Mouse (Mus musculus) adrenal gland, adult 2 months (tissue): ENCODE data around the gene Tgfb2. TPM values are rescaled to one million over a fixed set of nuclear protein-coding genes. Genes with fewer than 3 reads are reported as not detected.

ENCODE experiments used
- DNase-seq: peaks from one replicate; pipeline ENCODE4 v3.0.0; 2021
- polyA plus RNA-seq: library from polyadenylated mRNA; depleted of rRNA; stranded (reverse); fragments of >200 nt; gene quantifications from 2 replicates; pipeline ENCODE4 v1.2.3, GENCODE M21; 2012
- total RNA-seq, 2 experiments: library from RNA; stranded (reverse); gene quantifications; 2 replicates each; pipeline ENCODE4 v1.2.3; 2021

Gene Tgfb2
- total and polyA plus RNA-seq, 3 experiments, result 1.1 to 2.6 (median 1.7) TPM

DNA sequence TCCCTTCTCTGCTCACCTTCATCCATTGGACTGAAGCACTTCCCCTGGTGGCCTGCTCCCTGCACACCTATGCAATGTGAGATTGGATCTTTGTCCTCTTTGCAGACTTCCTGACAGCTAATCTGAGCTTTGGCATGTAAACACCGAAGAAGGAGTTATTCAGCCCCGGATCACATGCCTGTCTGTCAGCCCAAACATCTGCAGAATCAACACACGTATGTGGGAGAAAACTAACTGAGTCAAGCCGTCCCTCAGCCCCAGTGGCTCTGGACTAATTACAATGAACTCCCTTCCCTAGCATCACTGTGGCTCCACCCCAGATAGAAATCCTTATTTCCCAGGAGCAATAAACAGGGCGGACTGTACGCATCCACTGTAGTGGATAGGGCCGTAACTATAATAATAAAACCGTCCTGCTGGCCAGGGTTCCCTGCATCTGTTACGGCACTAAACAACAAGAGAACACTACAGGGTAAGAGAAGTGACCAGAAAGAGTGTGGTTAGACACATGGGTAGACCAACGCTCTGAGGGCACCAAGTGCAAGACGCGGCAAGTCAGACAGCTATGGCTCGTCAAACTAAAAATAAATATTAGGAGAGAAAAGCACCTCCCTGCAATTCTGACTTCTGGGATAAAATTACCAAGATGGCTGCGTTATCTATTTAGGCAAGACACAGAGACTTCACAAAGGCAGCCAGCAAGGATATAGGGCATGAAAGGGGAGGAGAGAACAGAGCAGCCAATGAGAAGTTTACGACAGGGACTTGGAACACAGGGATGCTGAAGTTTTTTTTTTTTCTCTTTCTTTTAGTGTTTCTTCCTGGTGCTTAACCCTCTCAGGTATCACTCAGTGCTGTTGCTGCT lies 3.2 kb downstream of the Tgfb2 start:
- no peak for DNase-seq

DNA sequence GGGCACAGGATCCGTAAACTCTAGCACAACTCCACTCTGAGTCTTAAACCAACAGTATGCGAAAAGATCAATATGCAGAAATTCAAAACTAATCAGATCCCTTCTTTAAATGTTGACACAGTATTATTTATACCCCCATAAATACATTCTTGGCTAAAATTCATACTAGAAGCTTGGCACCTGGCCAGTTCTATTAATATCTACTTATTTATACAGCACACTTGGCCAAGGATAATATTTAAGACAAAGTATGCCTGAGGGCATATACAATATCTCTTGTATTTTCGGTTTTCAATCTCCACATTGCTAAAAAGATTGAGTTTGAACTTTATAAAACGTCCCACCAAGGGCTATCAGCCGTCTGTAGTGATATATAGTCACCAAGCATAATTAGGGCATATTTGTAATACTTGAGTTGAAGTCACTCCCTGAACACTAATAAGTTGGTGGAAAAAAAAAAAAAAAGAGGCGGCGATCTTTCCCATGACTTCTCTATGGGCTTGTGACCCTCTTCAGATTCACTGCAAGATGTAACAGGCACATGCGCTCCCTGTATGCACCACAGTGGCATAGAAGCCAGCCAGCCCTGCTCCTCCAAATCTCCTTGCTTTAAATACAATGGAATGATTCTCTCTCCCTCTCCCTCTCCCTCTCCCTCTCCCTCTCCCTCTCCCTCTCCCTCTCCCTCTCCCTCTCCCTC lies 4.4 kb downstream of the Tgfb2 start:
- DNase-seq, result no peak

DNA sequence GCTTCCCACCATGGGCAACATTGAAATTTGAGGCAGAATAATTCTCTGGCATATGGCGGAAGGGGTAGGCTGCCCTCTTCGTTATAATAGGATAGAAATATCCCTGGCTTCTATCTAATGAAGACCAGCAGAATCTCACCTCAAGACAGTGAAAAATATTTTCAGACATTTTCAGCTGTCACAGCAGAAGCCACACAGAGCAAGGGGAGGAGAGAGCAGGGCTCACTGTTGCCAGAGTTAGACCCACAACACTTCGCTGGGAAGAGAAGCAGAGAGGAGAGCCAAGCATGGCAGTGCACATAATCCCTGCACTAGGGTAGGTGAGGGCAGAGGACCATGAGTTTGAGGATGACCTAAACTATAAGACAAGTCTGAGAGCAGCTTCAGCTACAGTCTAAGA lies 5.3 kb downstream of the Tgfb2 start:
- no peak for DNase-seq

DNA sequence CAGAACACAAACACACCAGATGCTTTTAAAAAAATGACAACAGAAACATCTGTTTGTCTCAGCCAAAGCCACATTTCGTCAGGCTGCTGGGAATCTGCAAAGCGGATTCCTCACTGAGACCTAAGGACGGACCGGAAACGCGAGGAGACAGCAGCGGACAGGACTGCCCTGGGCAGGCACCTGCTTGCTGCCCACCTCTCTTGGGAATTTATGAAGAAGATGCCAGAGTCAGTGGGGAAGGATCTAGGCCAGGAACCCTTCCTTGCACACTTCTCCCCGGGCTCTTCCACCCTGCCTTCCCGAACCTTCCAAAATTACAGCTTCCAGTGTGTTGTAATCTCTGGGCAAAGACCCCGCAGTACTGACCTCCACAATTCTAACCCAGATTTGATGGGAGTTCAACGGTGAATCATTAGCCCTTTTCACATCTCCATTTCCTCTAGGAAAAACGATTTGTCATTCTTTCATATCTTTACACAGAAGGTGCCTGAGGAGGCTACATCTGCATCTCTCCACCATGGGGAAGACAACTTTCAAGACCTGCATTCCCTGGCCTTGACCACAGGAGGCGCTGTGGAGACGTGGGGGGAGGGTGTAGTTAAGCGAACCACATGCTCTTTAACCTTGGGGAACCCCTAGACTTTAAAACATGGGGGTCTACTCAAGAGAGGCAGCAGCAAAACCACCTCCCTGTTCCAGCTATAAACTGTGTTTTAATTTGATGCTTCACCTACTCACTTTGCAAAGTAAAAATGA lies 7.0 kb downstream of the Tgfb2 start:
- peak; percentile 34 for DNase-seq

DNA sequence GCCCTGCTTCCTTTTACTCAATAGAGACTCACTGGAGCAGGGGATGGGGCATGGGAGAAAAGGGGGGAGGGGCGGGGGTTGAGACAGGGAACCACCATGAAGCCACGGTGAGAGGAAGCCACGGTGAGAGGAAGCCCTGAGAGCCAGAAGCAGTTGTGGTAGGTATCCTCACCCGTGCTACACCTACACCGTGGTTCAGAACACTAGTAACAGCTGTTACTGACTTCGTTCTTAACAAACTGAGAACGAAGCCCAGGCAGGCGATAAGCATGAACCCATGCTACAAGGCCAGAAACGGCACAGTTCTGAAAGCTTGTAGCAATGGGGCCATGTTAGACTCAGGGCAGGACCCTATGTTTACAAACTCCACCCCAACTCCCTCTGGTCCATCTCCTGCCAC lies 9.6 kb downstream of the Tgfb2 start:
- DNase-seq, result no peak

DNA sequence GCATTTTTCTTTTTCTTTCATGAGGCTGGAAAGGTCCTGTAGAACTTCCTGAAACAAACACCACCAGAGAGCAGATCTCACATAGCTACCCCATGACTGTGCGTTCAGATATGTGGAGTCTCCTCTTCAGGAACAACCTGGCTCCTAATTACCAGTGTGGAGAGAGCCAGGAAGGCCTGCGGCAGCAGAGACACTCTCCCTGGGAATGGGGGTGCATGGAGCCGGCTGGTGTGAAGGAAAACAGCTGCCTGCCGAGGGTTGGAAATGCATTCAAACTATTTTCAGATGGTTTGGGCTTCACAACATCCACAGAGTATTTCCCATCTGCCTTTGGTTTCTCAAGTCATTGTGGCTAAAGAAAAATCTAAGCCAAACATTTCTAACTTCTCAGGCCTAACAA lies 10.4 kb downstream of the Tgfb2 start:
- no peak for DNase-seq

DNA sequence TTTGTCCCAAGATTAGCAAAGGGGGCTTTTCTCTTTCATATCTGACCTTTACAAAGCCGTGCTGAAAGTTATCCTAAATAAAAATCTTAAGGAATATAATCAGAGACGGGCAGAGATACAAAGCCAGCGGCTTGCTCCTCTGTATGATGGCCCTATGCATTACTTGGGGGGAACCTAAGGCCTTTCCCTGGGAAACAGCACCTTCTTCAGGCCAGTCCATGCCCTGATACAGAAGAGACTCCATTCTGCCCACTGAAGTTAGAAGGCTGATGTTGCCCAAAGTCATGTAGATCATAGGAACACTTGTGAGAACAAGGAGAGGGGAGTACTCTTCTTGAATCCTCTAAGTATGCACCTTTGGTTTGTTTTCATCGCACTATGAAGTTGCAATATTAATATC lies 13.4 kb downstream of the Tgfb2 start:
- DNase-seq, result no peak

DNA sequence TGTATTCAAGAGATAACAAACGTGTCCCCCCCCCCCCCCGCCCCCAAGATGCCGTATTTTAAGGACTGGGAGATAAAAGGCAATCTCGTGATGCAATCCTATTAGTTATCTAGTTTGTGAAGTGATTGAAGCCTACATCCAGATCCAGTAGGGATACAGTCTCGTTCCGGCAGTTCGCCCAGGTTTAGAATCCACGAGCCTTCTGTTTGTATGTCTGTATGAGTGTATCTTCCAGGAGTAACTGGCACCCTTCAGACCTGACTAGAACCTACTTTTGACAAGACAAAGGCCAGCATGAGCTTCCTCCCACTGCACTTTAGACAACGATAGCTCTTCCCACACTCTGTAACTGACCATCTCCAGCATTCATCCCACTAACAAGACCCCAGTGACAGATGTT lies 14.1 kb downstream of the Tgfb2 start:
- DNase-seq, result no peak

DNA sequence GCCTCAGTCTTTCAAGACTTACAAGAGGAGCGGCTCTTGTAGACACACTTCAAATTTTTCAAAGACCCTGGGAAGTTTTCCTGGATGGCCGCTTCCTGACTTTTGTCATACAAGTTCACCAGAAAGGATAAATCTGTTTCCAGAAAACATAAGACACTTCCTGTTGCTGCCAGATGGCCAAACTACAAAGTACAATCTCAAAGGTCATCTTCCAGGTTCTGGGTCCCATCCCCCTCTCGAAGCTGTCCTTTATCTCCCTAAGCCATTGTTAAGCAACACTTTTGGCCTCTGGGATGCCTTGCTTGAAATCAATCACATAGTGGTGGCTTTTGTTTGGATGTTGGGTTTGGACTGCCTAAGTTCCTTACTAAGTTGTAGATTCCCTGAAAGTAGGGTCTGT lies 21.7 kb downstream of the Tgfb2 start:
- no peak for DNase-seq

DNA sequence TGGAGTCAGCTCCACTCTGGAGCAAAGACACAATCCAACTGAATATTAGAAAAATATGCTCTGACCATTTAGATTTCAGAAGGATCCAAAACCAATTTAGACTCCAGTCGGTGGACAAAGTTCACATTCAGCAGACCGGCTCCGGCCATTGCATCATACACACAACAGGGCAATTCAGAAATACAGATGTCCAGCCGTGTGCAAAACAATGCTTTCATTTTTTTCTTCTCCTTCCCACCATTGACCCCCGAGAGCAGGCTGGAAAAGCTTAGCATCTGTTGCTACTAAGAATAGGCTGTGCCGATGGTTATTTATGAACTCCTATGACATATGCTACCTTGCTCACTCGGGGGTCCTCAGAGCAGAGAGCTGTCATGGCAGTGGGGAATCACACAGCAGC lies 23.2 kb downstream of the Tgfb2 start:
- no peak for DNase-seq

DNA sequence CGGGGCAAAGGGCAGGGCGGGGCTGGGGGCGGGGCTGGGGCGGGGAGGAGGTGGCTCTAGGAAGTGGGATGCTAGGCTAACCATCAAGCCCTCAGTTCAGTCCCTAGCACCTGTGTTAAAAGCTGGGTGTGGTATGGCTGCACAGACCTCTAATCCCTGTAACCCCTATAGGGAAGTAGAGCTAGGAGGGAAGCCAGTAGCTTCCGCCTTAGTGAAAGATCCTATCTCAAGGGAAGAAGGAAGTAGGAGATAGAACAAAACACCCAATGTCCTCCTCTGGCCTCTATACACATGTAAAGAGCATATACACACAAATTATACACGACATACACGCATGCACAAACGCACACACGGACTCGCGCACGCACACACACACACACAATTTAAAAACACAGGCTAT lies 28.2 kb downstream of the Tgfb2 start:
- DNase-seq, result no peak

DNA sequence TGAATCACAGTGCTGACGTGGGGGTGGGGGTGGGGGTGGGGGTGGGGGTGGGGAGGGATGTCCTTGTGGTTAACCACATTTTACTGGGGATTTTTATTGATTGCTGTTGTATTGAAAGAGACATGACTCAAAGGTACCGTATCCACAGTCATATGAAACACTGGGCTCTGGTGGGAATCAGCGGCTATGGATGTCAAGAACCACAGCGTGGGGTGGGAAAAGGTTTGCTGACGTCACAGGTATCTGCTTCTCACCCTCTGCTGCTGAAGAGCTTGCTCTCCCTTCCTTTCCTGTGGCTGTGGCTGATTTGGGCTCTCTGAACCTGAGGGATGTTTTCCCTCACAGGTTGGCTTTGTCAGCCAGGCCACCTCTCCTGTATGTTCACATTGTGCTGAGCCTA lies 29.6 kb downstream of the Tgfb2 start:
- no peak for DNase-seq

DNA sequence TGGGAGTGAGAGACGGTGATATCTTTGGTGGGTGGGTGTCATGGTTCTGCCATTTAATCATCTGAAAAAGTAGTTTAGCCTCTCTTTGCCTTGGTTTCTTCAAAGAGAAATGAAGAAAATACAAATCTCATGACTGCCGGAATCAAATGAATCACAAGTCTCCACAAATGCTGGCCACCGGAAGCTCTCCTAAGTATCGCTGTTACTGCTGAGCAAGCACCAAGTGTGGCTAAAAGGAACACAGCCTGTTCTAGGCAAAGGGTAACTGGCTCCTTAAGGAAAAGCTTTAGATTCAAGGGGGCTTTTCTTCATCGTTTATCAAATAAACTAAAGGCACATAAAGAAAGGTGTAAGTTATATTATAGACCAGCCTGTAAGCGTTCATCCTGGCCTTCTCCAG lies 30.5 kb downstream of the Tgfb2 start:
- DNase-seq, result no peak

DNA sequence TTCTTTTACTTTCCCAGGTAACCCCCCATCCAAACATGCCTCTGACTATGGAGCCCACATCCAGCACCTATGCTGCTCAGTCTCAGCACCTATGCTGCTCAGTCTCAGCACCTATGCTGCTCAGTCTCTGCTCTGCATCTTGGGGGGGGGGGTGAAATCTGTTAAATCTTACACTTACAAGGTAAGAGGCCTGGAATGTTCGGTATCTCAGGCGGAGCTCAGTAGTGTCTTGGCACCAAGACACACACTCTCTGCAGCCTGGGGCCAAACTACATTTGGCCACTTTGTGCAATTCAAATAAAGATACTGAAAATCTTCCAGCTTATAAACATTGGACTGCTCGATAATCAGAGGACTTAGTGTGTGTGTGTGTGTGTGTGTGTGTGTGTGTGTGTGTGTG lies 31.2 kb downstream of the Tgfb2 start:
- no peak for DNase-seq

DNA sequence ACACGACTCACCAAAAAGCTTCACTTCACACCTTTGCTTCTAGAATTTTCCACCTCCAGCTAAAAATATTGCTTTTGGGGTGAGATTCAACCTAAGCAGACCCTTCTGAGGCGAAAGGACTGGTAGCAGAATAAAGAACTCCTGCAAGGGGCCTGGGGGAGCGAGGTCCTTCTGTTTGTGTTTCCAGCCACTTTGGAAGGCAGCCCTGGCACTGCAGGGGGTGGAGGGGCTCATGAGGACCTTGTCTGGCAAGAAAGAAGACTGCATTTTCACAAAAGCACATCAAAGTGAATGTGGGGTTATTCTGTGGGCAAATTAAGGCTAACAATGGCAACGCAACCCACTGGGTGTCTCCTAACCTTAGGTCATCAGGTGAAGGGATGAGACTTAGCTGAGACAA lies 32.6 kb downstream of the Tgfb2 start:
- DNase-seq, result no peak

DNA sequence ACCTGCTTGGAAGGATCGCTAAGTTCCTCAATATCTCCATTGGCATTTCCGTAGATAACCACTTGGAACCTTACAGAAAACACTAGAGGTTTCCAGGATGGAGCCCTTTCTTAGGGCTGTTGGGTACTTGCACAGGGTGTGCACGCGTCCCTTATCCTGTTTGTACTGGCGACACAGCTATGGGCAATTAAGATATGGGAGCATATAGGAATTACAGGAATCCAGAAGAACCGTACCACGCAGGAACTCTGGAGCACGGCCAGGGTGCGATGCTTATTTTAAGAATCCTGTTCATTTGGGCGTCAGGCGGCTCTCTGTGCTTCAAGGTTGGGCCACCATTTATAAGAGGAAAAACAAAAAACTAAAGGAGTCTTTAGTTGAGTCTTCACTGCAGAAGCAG lies 42.4 kb downstream of the Tgfb2 start:
- DNase-seq, result no peak

DNA sequence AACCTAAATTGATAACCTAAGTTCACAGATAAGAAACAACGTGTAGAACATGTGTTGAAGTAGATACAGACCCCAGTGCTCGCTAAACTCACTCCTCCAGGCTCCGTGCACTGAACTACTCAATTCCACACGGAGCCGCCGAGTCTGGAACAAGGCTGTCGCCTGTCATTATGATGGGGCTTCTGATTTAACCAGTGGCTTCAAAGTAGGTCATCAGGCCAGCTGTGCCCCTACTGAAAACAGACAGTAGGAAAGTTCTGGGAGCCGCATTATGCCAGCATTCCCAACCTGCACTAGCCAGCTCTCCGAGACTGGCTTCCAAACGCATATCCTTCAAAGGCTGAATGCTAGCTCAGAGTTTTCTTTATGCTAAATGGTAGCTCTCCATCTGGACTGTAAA lies 42.8 kb downstream of the Tgfb2 start:
- no peak for DNase-seq

DNA sequence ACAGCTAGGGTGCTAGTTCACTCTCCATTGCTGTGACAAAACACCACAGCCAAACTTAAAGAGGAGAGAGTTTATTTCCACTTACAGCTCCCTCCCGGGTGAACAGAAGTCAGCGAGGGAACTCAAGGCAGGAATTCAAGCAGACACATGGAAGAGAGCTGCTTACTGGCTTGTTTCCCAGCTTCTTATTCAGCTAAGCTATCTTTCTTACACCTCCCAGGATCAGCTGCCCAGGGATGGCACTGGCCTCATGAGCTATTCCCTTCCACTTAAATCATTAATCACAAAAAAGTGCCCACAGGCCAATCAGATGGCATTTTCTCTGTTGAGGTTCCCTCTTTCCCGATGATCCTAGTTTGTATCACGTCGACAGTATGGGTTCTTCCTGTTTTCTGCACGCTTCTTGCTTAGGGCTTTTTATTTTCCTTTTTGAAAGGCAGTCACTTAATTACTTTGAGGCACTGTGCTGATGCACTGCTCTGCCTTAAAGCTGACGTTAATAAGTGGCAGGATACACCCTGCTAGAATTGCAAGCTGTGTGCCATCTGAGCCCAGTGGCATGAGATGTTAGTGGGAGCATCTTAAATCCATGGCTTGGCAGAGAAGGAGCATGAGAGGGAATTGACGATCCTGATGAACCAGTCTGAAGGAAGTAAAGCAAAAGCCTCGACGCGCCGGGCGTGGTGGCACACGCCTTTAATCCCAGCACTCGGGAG lies 44.4 kb downstream of the Tgfb2 start:
- no peak for DNase-seq

DNA sequence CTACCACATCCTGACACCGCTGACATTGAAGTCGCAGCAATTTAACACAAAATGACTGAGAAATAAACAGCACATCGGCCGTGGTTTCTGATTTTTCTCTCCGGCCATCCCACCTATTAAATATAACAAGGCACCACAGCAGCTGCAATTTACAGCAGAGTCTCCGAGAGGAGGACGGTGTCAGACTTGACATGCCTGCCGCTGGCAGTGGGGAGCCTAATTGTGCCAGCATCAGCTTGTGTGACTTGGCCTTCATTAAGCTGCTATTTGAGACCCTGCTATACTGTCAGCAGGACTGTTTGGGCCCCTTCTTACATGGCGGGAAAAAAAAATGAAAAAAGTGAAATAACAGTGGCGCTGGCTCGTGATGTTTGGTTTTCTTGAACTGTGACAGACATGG lies 47.0 kb downstream of the Tgfb2 start:
- no peak for DNase-seq

DNA sequence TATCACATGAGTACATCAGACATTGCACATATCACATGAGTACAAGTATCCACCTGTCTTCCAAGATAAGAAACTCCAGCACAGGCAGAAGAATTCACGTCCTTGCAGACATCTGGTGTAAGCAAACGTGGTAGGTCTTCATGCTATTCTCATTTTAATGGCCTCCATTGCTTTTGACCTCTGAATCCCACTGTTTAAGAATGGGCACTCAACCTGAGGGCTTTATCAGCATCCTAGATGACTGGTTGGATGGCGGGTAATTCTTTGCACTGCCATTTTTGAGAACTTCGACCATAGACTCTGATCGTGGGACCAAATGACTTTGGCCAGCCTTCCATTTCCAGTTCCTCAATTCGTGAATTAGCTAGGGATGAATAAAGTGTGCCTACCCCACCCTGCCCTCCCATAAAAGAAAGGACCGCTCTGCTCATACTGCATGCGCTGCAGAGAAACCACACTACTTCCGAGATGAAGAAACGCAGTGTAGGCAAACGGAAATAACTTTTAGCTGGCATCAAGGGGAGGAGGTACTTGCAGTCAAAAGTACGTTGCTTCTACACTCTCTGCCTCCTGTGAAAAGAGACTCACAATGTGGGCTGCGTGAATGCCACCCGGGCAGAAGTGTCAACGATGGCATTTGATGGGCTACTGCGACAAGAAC lies 48.1 kb downstream of the Tgfb2 start:
- DNase-seq, result no peak

DNA sequence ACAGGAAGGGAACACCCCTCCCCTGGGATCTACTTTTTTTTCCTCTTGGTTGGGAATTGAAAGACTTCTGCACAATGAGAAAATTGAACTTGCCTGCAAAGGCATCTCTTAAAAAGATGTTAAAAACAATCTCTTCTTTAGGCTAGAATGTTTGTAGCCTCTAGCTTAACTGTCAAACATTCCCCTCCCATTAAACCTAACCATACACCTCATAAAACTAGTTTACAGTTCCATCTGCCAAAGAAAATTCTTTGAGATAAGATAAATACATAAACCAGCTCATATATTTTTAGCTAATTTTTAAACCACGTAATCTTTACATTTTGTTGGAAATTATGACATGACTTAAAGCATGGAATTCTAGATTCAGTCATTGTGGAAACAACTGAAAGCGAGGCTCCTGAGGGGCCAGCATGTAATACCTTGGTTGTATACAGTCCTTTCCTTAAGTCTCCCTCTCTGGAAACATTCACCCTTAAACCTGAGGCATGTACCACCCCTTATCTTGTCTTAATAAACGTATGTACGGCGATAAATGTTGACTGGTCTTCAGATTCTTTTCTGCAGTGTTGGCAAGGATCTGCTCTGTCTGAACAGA lies 49.0 kb downstream of the Tgfb2 start:
- DNase-seq, result no peak
